Mouse (Mus musculus) lung, postnatal 4 days (tissue): ENCODE measurements around the gene Sergef.

Source experiments
- DNase-seq, 2 experiments: peaks; one replicate each; pipeline ENCODE4 v3.0.0; 2021

Gene Sergef

DNA sequence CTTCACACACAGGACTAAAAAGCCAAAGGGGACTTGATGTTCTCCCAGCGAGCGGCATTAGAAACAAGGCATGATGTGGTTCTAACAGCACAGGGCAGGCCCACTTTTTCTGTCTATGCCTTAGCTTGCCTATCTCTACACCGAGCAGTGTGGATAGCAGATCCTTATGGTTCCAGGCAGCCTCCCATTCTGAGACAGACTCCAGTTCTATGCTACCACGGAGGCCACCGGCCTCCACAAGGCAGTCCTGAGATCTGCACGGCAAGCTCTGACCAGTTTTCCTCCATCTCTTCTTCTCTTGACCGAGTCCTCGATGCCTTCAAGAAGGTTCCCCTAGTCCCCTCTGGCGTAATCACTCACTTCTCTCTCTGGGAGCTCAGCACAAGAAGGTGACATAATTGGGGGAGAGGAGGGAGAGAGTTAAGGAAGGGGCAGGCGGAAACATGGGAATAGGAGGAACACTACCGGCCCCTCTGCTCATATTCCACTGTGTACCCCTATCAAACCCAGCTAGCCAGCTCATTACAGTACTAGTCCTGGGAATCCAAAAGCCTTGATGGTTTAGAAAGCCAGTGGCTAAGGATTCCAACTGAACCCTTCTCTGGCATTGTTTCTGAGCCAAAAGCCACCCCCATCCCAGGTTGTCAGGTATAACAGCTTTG lies 104.7 kb downstream of the Sergef start:
- DNase-seq = no peak

DNA sequence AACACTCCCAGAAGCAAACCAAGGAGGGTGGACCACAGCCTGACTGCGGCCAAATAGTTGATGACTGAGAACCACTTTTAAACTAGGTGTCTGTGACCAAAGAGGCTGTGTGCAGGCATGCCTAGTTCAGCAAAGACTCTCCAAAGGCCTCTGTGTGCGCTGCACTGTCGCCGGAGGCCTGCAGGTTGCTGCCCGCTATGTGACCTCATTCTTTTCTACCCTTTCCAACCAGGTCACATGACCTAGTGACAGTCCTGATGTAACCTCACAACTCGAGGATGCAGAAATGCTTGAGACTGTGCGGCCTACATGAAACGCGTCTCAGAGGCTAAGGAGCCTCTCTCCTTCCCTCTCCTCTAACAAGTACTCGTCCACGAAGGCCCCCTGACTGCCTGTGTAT lies 106.1 kb downstream of the Sergef start:
- DNase-seq = no peak

DNA sequence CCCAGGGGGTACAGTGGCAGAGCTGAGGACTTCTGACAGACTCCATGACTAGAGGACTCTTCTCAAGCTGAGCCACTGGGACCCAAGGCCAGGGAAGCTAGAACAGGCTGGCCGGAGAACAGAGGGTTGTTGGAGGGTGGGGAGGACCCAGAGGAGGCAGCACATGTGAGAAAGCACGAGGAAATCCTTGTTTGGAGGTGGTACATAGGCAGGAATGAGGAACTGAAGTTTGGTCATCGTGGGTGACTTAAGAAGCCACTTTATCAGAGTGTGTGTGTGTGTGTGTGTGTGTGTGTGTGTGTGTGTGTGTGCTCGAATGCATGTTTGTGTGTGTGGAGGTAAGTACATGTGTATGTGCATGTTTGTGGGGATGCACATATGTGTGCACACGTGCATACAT lies 108.3 kb downstream of the Sergef start:
- DNase-seq = no peak

DNA sequence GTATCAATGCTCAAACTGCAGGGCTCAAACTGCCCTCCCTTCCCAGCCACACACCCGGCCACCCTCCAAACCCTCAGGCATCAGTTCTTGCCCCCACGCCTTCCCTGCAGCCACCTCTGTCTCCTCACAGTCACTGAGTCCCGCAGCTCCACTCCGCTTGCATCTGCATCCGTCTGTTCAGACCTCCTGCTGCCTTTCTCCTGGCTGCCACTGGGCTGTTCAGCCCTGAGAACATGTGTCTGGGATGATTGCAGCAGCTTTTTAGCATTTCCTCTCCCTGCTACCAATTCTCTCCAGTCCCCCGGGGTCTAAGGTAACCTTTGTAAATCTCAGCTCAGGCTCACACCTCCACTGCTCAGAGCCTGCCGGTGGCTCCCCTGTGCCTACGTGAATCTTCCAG lies 109.7 kb downstream of the Sergef start:
- DNase-seq = no peak

DNA sequence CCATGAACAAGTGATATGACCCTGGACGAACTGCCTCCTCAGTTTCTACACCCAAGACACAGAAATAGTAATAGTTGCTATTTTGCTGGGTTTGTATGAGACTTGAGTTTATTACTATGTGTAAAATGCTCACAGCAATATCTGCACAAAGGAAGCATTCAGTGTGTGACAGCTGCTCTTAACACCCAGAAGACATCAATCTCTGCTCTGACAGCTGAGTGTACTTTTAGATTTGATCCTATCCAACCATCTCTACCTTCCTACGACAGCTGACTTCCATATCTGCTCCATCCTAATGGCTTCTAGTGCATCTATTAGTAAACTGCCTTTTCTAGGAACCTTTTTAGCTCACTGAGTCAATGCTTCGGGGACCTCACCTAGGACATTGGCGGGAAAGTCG lies 110.3 kb downstream of the Sergef start:
- DNase-seq = no peak

DNA sequence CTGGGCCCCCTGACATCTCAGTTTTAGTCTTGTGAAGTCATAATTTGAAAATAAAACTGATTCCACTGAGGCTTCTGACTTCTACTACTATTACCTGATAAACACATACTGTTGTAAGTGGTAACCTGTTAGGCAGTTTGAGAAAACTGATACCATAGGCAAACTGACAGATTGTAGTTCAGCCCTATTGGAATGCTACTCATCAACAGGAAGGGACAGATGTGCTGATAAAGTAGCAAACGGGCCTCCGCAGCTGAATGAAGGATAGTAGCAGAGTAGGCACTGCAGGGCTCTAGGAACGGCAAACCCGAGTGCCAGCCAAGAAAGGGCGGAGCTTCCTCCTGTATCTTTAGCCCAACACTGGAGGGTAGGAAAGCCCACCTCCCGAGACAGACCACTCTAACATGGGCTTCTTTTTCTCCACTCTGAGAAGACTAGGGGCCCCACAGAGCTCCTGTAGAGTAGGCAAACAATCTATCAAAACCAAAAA lies 112.9 kb downstream of the Sergef start:
- DNase-seq = no peak

DNA sequence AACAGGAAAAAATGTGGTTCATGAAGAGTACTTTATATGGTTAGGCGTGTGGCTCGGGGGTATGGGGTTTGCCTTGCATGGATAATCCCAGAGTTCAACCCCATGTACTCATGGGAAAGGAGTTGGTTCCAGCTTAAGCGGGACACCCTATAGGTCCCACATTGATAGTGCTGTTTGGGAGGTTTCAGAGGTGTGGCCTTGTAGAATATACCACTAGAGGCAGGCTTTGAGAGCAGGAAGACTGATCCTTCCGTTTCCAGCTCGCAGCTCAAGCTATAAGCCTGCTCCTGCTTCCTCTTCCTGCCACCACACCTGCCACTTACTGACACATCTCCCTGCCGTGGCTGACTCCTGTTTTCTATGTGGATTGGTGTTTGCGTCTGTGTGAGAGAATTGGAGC lies 116.4 kb downstream of the Sergef start:
- no peak for DNase-seq

DNA sequence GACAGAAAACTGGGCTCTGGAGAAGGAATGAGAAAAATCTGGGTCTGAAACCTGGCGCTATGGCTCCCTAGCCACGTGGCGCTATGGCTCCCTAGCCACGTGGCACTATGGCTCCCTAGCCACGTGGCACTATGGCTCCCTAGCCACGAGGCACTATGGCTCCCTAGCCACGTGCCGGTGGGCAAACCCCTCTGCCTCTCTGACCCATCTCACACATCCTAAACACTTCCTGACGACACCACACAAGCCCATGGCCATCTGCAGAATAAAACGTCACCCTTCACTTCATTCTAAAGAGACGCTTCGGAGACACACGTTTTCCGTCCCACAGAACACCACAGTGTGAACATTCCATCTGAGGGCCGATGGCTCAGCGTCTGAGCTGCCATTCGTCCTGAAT lies 117.8 kb downstream of the Sergef start:
- no peak for DNase-seq

DNA sequence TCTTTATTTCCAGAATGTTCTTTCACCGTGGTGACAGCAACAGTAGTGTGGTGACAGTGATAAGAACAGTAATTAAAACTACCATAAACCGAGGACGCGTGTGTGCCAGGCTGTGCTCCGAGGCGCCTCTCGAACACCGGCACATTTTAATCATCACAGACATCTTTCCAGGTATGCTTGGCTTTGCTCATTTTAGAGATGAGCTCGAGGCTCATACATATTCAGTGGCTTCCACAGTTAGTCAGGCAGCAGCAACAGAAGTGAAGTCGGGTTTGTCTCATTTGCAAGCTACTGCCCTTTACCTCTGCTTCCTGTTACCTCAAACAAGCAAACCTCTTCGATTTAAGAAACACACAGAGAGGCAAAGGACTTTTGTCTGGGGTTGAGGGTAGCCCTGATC lies 120.5 kb downstream of the Sergef start:
- no peak for DNase-seq

DNA sequence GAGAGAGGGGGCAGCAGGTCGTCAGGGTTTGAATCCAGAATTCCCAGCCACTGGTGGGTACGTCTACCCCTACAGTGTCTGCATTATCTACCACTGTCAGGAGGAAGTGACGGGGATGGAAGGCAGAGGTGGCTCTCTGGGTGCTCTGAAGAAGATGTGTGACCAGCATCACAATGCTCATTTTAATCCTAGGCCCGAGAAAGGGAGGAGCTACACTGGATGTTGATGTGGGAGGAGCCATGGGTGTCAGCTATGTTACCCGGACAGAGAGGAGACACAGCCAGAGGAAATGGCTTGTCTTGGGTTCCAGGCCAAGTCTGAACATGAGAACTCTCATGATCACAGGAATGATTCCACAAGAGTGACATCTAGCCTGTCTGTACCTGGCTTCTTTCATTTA lies 122.4 kb downstream of the Sergef start:
- DNase-seq = peak in 1 of 2 experiments; percentile 7

DNA sequence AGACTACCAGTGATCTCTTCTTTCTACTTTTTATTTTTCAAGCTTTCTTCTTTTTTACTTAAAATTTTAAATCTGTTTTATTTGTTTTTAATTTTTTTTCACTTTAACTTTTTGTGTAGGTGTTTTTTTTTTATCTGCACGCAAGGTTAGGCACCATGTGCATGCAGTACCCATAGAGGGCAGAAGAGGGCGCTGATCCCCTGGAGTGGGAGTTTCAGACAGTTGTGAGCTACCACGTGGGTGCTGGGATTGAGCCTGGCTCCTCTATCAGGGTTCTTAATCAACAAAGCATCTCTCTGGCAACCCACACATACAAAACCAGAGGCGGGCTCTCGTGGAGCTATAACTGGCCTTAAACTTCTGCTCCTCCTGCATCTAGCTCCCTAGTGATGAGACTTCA lies 123.6 kb downstream of the Sergef start:
- no peak for DNase-seq

DNA sequence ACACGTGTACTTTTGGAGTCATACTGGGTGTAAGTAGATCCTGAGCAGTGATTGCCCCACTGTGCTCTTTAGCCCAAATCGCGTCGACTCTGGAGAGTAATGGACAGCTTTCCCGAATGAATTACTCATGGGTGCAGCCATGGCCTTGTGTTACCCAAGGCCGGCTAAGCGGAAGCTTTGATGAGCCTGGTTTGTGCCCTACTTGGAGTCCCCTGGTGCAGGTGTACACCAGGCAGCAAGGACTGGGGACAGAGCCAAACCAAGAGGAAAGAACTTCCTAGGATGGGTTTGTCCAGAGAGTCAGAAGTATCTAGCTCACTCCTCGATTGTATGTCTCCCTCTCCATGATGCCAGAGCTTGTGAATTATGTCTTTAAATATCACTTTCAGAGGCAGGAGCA lies 124.6 kb downstream of the Sergef start:
- DNase-seq = no peak

DNA sequence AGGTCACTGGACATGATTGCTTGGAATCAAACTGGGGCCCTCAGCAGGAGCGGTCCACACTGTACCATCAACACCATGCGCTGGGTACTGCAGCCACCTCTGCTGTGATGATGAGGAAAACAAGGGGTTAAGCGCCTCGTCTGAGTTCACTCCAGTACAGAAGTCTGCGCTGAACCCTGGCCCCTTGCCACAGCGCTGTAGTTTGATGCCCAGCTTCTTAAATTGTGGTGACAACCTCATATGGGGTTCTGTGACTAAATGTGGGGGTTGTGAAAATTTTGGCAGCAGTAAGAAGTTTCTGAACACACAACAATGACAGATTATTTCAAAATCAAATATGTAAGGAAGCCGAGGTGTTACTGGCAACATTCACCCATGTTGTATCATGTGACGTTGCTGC lies 126.0 kb downstream of the Sergef start:
- no peak for DNase-seq

DNA sequence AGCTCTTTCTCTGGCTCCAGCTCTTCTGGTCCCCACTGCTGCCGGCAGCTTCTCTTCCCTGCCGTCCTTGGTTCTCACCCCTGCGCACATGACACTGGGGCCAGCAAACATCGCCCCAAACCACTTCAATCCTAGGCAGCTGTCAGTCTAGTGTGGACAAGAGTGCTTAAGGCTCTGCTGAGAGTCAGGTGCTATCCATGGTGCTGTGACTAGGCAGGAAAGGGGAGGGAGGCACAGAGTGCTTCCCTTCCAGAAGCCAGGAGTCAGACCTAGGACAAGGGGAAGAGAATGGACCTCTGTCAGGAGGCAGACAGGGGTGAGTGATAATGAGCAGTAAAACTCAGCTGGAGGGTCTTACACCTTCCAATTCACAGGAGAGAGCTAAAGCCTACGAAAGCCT lies 126.8 kb downstream of the Sergef start:
- DNase-seq = no peak

DNA sequence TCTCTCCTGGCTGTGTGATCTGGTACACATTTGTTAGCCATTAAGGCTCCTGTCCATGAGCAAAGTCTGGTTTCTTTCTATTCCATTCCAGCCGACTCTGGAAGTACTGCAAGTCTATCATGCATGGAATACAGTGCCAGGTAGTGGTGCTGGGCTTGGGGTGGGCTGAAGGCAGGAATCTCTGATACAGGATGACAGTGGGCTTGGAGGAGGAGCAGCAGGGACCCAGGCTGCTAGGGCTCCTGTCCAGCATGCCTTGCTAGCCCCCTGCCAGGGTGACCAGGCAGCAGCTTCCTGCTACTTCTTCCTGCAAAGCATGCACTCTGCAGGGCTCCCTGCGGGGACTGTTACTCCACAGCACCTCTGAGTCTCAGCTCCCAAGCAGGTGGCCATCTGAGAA lies 128.8 kb downstream of the Sergef start:
- DNase-seq = no peak

DNA sequence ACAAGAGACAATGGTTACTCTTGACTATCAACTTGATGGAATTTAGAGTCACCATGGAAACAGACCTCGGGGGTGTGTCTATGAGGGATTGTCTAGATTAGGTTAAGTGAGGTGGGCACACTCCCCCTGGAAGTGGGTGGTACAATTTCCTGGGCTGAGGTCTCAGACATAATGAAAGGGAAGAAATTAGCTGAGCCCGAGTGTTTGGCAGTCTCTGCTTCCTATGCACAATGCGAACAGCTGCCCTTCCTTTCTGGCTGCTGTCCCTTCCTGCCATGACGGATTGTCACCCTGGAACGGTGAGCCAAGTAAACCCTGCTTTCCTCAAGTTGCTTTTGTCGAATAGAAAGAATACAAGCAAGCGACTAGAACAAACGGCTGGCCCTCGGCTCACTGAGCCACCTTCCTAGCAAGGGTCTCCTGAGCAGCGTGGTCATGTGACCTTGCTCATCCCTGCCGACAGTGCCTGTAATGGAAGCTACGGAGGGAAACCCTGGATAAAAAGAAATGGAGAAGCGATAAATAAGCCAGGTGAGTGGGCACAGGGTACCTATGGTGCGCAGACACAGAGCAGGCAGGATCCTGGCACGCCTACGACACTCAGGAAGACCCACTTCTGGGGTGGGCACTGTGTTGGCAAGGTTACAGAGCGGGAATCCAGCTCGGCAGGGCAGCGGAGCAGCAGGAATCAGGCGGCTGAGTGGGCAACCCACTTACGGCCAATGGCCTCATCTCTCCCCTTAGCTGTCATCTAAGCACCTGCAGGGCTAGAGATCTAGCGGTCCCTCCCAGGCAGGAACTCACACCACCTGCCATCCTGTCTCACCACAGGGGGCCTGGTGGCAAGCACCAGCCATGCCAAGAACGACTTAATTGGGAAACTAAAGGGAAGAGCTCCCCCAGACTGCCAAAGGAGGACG lies 130.0 kb downstream of the Sergef start:
- peak; percentile 30 to 59 for DNase-seq

DNA sequence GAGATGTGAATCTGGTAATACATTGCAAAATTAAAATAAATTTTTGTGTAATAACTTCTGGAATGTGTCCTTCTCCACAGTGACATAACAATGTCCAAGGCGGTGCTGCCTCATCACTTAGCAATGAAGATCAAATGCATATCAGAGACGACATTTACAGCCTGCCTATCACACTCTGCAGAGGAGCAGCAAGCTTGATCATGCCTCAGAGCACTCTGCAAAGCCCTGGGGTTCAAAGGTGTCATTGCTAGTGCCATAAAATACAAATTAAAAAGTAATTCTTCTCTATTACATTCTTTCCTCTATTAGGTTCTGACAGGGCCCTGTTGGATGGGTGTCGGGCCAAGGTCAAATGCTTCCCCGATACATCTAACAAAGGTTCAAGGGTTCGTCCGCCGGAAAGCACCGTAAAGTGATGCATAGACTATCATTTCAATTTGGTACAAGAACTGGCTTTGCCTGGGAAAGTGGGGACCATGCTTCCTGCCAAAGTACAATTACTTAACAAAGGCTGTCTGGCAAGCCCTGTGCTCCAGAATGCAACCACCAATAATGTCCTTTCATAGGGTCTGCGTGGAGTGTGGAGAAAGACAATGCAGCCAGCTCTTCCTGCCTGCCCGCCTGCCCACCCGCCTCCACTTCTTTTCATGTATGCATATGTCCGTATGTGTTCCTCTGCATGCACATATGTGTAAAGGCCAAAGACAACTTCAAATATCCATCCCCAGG lies 130.9 kb downstream of the Sergef start:
- peak in 1 of 2 experiments; percentile 25 for DNase-seq

DNA sequence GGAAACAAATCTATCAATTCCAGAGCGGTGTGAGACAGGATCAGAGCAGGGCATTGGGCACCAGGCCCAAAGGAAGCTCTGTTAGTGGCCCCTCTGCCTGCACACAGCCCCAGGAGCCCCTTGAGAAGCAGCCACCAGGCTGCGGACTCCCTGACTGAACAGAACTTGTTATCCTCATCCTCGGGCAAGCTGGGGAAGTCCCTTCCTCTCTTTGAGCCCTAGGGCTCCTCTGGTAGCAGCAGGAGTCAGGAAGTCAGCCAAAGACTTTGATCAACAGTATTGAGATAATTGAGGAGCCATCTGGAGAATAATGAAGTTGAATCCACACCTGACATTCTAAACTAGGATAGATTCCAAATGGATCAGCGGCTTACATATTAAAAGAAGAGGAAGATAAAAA lies 135.4 kb downstream of the Sergef start:
- DNase-seq = no peak

DNA sequence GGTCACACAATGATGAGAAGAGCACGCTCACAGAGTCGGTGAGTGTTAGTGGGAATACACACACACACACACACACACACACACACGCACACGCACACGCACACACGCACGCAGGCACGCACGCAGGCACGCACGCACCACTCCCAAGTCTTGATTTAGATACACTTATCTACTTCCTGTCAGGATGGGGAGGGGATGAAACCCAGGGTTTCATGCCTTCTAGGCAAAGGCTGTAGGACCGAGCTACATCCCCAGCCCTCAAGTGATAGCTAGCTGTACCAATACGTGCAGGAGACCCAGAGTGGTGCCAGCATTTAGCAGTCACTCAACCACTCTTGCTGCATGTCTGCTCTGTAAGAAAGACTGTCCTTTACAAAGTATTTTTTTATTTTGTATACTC lies 137.0 kb downstream of the Sergef start:
- DNase-seq = no peak

DNA sequence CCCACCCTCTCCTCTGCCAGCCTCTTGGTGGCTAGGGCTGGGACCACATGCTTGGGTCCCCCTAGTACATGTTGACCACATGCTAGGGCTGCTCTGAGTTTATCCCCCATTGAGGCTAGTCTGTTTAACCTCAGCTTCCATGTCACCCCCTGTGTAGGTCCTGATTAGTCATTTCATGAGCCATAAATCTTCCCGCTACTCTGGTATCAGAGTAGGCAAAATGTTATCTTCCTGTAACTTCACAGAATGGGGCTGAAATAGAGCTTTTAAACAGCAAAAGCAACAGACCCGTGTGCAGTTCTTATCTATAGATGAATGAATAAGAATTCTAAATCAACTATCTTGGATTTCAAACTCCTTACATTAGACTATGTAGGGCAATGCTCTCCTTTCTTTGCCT lies 138.1 kb downstream of the Sergef start:
- no peak for DNase-seq

DNA sequence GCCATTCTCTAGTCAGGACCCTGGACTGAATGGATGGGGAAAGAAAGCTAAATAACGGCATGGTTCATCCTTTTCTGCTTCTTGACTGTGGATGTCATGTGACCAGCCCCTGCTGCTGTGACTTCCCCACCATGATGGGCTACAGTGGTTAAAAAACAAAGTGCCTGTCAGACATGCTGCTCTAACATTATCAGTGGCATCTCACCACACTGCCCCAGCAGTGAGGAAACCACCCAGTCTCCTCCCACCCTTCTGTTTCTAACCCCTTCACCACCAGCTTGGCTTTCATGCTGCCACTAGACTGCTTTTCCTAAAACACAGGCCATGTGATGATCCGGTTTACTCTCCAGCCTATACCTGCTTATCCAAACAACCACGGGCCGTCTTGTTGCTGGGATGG lies 140.0 kb downstream of the Sergef start:
- no peak for DNase-seq

DNA sequence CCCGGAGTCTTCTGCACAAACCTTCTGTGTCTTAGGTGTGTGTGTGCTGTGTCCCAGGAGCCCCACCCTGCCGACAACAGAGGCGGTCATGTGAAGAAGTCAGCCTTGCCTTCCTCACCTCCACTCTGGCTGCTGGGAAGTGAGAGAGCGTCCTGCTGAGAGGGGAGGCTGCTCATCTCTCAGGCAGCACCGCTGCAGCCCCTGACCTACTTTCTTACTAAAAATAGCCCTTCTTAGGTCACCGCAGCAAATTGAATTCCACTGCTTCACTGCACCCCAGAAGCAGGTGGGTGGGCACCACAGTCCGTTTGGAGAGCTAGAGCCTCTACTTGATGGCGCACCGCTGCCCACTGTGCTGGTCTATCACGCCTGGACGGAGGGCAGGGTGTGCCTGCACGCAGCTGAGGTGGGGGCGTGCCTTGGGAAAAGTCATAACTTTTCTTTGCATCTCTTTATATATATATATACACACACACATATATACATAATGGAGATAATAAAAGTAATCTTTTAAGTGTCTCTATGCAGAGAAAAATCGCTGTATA lies 147.4 kb downstream of the Sergef start:
- no peak for DNase-seq

DNA sequence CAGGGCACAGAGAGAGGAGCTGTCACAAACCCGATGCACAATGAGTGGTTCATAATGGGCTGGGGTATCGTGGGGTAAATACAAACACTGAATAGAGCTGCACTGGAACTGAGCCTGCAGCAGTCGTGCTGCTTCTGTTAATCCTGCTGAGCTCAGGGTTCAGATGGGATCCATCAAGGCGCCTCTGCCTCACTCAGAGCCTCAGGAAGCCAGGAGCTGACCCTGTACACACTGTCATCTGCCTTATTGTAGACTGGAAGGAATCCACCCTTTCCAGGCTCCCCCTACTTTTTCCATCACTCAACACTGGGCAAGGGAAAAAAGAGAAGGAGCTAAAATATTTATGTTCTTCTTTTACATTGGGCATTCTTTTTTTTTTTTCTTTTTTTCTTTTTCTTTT lies 152.3 kb downstream of the Sergef start:
- DNase-seq = peak in 1 of 2 experiments; percentile 51
